Mouse (Mus musculus) kidney, adult 2 months (tissue): ENCODE data around the gene Trim46. TPM values are rescaled to one million over a fixed set of nuclear protein-coding genes. Genes with fewer than 3 reads are reported as not detected.

ENCODE experiments used
- DNase-seq: peaks from one replicate; pipeline ENCODE4 v3.0.0; 2021
- H3K27ac ChIP-seq: fragments of 200-500 bp; 2 replicates; pipeline ENCODE4 v1.5.1; 2012; ENCODE audit warnings: low read depth, low read length, control low read depth, inconsistent platforms; ENCODE audit not compliant: insufficient read depth
- H3K27me3 ChIP-seq: fragments of 200-500 bp; replicated peaks from 2 replicates; pipeline ENCODE4 v1.6.1; 2012; ENCODE audit warnings: mild to moderate bottlenecking, moderate library complexity, low read length, inconsistent platforms; ENCODE audit not compliant: control insufficient read depth, insufficient read depth
- H3K36me3 ChIP-seq: fragments of 200-500 bp; 2 replicates; pipeline ENCODE4 v1.6.1; 2012; ENCODE audit warnings: mild to moderate bottlenecking, moderate library complexity, low read length, inconsistent platforms; ENCODE audit not compliant: control insufficient read depth, insufficient read depth
- H3K4me1 ChIP-seq: fragments of 200-500 bp; 2 replicates; pipeline ENCODE4 v1.6.1; 2011; ENCODE audit warnings: low read length; ENCODE audit not compliant: control insufficient read depth, insufficient read depth
- H3K4me3 ChIP-seq: fragments of 200-500 bp; 2 replicates; pipeline ENCODE4 v1.5.1; 2011; ENCODE audit warnings: mild to moderate bottlenecking, low read depth, low read length, control low read depth; ENCODE audit not compliant: insufficient read depth
- CTCF ChIP-seq: fragments of 200-500 bp; conservative IDR thresholded peaks from 2 replicates; pipeline ENCODE4 v1.5.1; 2011; ENCODE audit warnings: low read depth, mild to moderate bottlenecking, control low read depth, low read length, moderate library complexity, mixed read lengths; ENCODE audit not compliant: insufficient read depth, insufficient read length
- POLR2A ChIP-seq: fragments of 200-500 bp; IDR thresholded peaks from one replicate; pipeline ENCODE4 v1.6.1; 2011; ENCODE audit warnings: low read depth, low read length, control low read depth
- WGBS: fragments of 180-500 bp; shearing (Covaris S2); methylation state at CpG from one replicate; pipeline ENCODE4 v1.1.7; 2018; 5-methylcytosine and 5-hydroxymethylcytosine counted together
- polyA plus RNA-seq: library from polyadenylated mRNA; depleted of rRNA; stranded (reverse); fragments of >200 nt; gene quantifications from 2 replicates; pipeline ENCODE4 v1.2.3, GENCODE M21; 2012

Trim46 gene
- polyA plus RNA-seq, 1 experiment, result 9.1 TPM

- DNase-seq, result peak; percentile 91
- no peaks in the 10 kb centered on the region for H3K27me3 ChIP-seq
- peaks cover 4% of the 10 kb centered on the region; the same call in 1 of the 2 replicates for H3K4me1 ChIP-seq
- peak within 1 kb of the TSS; percentile 82; the same call in 1 of the 2 replicates for H3K27ac ChIP-seq
- peak within 1 kb of the TSS; percentile 83 for H3K4me3 ChIP-seq
- WGBS, result 22% methylated on average over 13 of the region's 13 CpGs
- TF ChIP-seq CTCF, result no peak
- no peak for TF ChIP-seq POLR2A
- H3K36me3 ChIP-seq, result no peaks in the 10 kb centered on the region; the same call in 1 of the 2 replicates
Measured at GRCm38 (mm10) chr3:89202253-89203141, 43.6 kb downstream of the Trim46 start, which contains the start of gene Gba. Gene Gba, plus strand, starts transcription at chr3:89202928.

- peaks cover 8% of the 10 kb centered on the region; the same call in 1 of the 2 replicates for H3K4me1 ChIP-seq
- DNase-seq, result no peak
- no peaks in the 10 kb centered on the region for H3K27me3 ChIP-seq
- WGBS, result 77% methylated on average over 3 of the region's 3 CpGs
- no peak overlapping the region for H3K4me3 ChIP-seq
- no peak overlapping the region for H3K27ac ChIP-seq
- no peak for TF ChIP-seq POLR2A
- no peak for TF ChIP-seq CTCF
- H3K36me3 ChIP-seq, result no peaks in the 10 kb centered on the region; the same call in 1 of the 2 replicates
Measured at GRCm38 (mm10) chr3:89199839-89200238, 46.3 kb downstream of the Trim46 start.

DNA sequence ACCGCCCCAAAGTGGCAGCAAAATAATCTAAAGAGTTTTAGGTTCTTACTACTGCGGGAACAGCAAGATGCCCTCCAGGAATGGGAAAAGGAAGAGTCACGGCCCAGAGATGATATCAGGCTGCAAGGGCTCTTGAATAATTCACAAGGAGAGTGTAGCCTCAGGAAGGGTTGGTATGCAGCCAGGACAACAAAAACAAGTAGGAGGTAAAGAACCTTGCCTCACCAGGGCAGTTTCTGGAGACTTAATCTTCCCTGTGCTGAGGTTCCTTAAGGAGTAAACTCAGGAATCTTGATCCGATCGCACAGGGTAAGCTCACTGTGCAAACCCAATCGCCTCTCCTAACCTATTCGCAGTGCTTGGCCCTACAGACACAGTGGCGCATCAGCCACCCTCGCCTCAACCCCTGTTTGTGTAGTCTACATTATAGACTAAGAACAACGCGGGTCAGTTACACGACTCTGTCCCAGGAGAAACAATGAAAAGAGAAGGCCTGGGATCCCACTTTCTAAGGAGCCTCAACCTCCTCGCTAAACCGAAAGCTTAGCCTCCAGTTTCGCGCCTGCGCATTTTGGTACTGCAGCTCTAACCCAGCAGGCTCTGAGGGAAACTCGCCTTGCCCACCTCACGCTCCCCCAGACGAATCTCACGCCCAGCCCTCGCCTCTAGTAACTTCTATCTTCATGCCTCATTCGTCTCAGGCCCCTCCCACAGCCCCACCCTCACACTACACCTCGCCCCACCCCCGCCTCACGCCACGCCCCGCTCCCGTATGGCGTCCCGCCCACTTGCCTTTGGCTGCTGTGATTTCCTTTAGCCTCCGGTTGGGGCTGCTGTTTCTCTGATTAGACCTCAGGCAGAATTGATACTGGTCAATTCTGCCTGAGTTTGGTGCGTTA is 49.9 kb downstream of the Trim46 start:
- Histone ChIP-seq H3K4me3 (peak overlapping the region; percentile 62), H3K36me3 (no peaks in the 10 kb centered on the region), H3K27ac (peak overlapping the region; percentile 78), H3K27me3 (no peaks in the 10 kb centered on the region), H3K4me1 (peaks cover 4% of the 10 kb centered on the region; the same call in 1 of the 2 replicates)
- 5% methylated on average over 33 of the region's 33 CpGs for WGBS
- peak; percentile 93 for DNase-seq
- peak; percentile 37 for TF ChIP-seq POLR2A
- peak; percentile 61 for TF ChIP-seq CTCF

GRCm38 (mm10) chr3:89193853-89194252 is 52.3 kb downstream of the Trim46 start:
- WGBS, result 89% methylated on average over 2 of the region's 2 CpGs
- H3K36me3 ChIP-seq, result no peaks in the 10 kb centered on the region
- TF ChIP-seq POLR2A, result no peak
- TF ChIP-seq CTCF, result peak; percentile 34
- H3K4me3 ChIP-seq, result no peak overlapping the region
- DNase-seq, result peak; percentile 47
- peaks cover 4% of the 10 kb centered on the region; the same call in 1 of the 2 replicates for H3K4me1 ChIP-seq
- H3K27me3 ChIP-seq, result no peaks in the 10 kb centered on the region
- H3K27ac ChIP-seq, result no peak overlapping the region

GRCm38 (mm10) chr3:89193351-89193750 is 52.8 kb downstream of the Trim46 start:
- Histone ChIP-seq H3K27ac (no peak overlapping the region), H3K4me1 (peaks cover 4% of the 10 kb centered on the region; the same call in 1 of the 2 replicates), H3K27me3 (no peaks in the 10 kb centered on the region), H3K4me3 (no peak overlapping the region), H3K36me3 (no peaks in the 10 kb centered on the region)
- TF ChIP-seq CTCF (no peak), POLR2A (no peak)
- DNase-seq, result no peak
- WGBS, result 86% methylated on average over 1 of the region's 1 CpGs

- 80% methylated on average over 8 of the region's 8 CpGs for WGBS
- no peak overlapping the region for H3K27ac ChIP-seq
- TF ChIP-seq POLR2A (no peak), CTCF (no peak)
- no peaks in the 10 kb centered on the region for H3K27me3 ChIP-seq
- no peak for DNase-seq
- H3K4me3 ChIP-seq, result no peak overlapping the region
- H3K4me1 ChIP-seq, result no peaks in the 10 kb centered on the region
- H3K36me3 ChIP-seq, result no peaks in the 10 kb centered on the region
Measured at GRCm38 (mm10) chr3:89190436-89190835, 55.7 kb downstream of the Trim46 start.
